Mouse (Mus musculus) frontal cortex, postnatal 25 days (tissue): ENCODE data around the gene Farp1.
A peak's percentile ranks its signal among the peaks of the same experiment; 100 is the strongest.

ENCODE experiments used
- DNase-seq, 2 experiments: peaks; one replicate each; pipeline ENCODE4 v3.0.0; 2022; ENCODE audit warnings: low spot score in 2 of 2

Gene Farp1

DNA sequence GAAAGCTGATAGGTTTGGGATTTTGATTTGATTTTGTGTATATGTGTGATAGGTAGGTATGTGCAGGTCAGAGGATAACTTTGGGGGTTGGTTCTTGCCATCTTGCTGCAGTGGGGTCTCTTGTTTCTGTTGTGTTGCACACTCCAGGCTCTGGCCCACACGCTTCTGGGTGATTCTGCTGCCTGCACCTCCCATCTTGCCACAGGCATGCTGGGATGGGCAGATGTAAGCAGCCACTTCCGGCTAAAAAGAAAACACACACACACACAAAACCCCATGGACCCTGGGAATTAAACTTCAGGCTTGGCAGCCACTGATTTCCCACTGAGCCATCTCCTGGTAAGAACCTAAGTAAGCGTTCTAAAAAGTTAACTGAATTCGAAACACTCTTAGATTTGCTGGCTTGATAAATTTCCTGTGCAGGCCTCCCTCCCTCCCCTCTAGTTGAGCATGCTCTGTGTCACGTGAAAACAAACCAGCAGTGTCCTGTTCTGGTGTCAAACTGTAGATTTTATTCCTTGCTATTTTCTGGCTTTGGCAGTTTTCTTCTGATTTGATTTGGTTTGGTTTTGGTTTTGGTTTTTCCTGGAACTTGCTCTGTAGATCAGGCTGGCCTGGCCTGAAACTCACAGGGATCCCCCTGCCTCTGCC lies 226.4 kb downstream of the Farp1 start:
- DNase-seq: no peak

- DNase-seq: no peak
Observed at GRCm38 (mm10) chr14:121262606-121263005, 227.6 kb downstream of the Farp1 start.

DNA sequence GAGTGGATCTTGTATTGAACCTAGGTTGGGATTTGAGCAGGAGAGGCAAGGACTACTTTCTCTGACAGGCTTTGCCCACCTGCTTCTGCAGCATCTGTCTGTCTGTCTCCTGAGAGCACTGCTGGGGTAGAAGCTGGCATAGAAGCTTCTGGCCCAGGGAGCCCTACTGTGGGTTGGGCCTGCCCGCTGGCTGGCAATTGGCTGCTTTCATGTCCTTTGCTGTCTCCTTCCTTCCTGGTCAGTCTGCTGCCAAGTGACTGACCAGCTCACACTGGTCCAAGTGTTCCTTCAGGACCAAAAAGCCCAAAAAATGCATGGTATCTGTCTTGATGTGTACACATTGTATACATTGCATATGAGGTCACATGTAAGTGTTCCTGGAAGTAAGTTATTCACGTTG lies 228.9 kb downstream of the Farp1 start:
- DNase-seq: no peak

- no peak for DNase-seq
Observed at GRCm38 (mm10) chr14:121264453-121264852, 229.5 kb downstream of the Farp1 start.

- DNase-seq: no peak
Observed at GRCm38 (mm10) chr14:121267801-121268200, 232.8 kb downstream of the Farp1 start.

DNA sequence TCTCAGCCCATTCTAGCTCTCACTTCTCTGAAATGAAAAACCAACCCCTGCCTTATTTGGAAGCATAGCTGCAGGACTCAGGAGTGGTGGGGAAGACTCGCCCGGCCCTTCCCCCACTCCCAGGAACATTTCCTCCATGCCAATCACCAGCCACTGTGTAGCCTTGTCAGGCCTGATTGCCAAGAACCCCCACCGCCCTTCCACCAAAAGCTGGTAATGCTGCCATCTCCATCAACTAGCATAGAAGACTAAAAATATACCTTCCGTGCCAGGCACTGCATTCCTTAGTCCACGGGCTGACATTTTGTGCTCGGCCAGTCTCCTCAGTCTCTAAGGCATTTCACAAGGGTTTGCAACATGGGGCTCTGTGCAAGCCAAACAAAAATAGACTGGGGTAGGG lies 235.5 kb downstream of the Farp1 start:
- no peak for DNase-seq

- no peak for DNase-seq
Observed at GRCm38 (mm10) chr14:121274985-121275384, 240.0 kb downstream of the Farp1 start.

- no peak for DNase-seq
Observed at GRCm38 (mm10) chr14:121276016-121276415, 241.0 kb downstream of the Farp1 start.

- DNase-seq: peak; percentile 78
Observed at GRCm38 (mm10) chr14:121279106-121279505, 244.1 kb downstream of the Farp1 start.

DNA sequence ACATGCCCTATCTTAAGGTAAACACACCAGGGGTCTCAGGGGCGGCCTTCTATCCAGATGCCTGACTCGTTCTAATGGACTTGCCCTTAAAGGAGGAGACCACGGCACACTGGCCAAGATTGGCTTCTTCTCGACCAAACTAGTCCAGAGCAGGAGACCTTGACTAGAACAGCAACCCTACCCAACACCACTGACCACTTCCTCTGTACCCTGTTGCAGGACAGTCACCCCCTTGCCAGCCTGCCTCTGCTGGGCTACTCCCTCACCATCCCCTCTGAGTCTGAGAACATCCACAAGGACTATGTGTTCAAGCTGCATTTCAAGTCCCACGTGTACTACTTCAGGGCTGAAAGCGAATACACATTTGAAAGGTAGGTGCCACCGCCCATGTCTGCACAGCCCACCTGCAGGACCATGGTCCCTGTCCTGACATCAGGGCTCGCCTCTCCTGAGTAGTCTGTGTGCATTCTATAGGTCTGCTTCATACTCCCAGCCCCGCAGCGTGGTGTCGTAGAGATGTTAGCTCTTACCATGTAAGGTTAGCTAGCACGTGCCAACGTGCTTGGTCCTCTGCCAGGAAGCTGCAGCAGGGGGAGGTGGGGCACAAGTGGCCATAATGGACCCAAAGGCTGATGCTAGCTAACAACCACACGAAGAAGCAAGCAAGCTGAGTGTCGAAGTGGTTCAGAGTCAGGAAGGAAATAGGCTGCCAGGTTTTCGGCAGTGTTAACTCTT lies 245.8 kb downstream of the Farp1 start:
- DNase-seq: no peak

GRCm38 (mm10) chr14:121281336-121281710 lies 246.3 kb downstream of the Farp1 start:
- DNase-seq: no peak

DNA sequence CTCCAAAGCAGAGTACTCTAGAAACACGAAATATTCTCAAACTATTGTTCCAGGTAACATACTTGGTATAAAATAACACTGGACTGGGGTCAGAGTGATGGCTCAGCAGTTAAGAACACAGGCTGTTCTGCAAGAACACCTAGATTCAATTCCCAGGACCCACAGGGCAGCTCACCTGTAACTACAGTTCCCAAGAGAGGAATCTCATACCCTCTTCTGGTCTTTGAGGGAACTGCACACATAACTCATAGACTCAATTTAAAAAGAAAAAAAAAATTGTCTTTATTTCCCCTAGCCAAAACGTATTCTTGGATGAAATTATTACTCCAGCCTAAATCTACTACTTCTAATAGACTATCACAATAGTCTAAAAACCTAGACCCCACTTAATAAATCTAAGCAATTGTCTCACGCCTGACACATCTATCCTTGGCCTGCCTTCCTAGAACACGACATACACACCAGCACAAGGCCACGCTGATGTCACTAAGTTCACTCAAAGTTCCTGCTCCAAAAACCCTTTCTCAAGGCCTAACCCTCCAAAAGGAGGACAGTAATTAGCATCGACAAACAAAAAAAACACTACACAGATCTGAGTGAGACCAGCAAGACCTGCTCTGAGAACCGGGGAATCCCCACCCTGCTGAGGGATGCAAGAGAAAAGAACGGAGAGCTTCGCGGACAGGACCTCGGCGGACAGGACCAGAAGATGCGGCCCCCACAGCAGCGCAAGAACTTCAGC lies 250.6 kb downstream of the Farp1 start:
- DNase-seq: no peak

- no peak for DNase-seq
Observed at GRCm38 (mm10) chr14:121291881-121292280, 256.9 kb downstream of the Farp1 start.

GRCm38 (mm10) chr14:121292391-121292790 lies 257.4 kb downstream of the Farp1 start:
- no peak for DNase-seq

- no peak for DNase-seq
Observed at GRCm38 (mm10) chr14:121294484-121294883, 259.5 kb downstream of the Farp1 start.

- DNase-seq: no peak
Observed at GRCm38 (mm10) chr14:121297103-121297502, 262.1 kb downstream of the Farp1 start.

DNA sequence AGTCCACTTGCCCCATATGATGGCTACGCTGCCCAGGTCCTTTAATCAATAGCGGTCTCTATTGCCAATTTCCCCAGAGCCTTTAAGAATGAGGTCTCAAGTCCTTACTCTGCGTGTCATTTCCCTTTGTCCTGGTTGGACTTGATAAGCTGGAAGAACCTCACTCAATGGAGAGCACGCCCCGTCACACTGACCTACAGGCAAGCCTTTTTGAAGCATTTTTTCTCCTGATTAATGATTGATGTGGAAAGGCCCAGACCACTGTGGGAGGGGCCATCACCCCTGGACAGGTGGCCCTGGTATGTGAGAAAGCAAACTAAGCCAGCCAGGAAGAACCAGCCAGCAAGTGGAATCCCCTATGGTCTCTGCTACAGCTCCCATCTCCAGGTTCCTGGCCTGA lies 263.5 kb downstream of the Farp1 start:
- DNase-seq: no peak

GRCm38 (mm10) chr14:121299093-121299492 lies 264.1 kb downstream of the Farp1 start:
- no peak for DNase-seq

DNA sequence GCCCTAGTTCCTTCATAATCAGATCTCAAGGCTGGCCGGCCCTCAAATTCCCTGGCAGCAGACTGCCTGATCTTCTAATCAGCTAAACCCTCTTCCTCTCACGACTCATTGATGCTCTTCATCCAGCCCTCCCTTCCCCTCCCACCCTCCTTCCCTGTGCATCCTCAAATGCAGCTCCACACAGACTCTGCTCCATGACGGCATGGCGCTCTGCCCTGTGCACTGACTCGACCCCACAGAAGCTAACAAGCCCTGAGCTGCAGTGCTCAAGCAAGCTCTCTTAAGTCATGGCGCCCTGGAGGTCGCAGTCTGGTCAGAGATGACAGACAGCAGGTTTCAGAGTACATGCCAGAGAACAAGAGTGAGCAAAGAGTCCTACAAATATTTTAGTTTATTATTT lies 269.5 kb downstream of the Farp1 start:
- no peak for DNase-seq

DNA sequence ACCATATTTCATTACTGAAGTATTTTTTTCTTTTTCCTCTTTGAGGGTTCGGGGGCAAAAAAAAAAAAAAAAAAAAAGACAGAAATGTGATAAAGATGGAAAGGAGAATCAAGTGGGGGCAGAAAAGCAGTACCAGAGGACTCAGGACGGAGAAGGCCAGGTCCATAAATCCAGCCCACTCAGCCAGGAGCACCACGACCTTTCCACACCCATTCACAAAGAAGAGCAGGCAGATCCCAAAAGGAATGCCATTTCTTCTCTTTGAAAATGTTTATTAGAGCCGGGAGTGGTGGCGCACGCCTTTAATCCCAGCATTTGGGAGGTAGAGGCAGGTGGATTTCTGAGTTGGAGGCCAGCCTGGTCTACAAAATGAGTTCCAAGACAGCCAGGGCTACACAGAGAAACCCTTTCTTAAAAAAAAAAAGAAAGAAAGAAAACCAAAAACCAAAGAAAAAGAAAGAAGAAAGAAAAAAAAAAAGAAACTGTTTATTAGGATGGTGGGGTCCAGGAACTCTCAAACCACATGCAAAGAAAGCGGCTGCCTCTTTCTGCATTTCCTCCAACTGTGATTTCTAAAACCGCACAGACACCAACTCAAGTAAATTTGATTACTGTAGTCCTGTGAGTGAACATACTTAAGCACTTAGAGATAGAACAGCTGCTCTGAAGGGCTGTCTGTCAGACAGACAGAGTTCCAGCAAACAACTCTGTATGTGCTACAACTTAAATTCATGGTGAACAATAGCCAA lies 270.5 kb downstream of the Farp1 start:
- DNase-seq: no peak

DNA sequence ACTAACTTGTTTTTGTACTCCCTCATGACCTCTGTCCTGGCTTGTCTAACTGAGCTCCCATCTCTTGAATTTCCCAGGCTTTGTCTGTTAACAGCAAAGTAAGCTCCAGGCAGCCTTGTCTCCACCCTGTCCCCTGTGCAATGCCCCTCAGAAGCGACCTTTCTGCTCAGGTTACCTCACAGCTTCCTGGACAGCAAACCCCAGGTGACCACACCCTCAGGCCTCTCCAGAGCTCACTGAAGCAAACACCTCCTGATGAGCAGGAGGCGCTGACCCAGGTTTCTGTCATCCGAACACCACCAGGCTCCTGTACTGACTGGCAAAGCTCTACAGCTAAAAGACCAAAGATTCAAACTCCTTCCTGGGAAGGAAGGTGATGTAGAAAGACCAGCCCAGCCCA lies 274.9 kb downstream of the Farp1 start:
- no peak for DNase-seq
